ENCODE assay signal across 9 mouse cellular contexts in the genomic region with DNA sequence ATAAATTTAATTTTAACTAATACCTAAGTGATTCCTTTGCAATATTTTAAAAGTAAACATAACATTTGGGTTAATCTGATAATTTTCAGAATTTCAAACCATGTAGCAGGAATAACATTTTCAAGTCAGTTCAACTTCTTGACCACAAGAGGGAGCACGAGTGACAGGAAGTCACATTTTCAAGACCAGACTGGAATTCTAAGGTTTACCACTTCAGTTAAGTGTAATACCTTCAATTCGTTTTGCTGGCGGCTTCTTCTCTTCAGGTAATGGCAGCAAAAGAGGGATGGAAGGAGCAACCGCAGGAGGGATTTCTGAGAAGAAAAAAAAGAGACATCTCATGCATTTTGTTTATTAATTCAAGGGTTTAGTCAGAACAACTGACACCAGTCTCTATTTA.
DNase-seq lines count a peak whose midpoint lies in the region; ATAC-seq lines count a peak whose summit lies in the region.
"Had no signal": no experiment of that assay in that cellular context is flagged by ENCODE, and none has a peak within 500 bp of the region (broad histone marks: within the 10 kb centered on the region; RNA-seq: fewer than 3 reads in every experiment).

No protein-coding gene starts in this region.

- H3K36me3 ChIP-seq in kidney, embryonic 14.5 days (ENCODE audit: control insufficient read depth, insufficient read depth, low read length) = no peaks in the 10 kb centered on the region
- H3K36me3 ChIP-seq: embryonic facial prominence, embryonic 13.5 days had no signal

- H3K4me3 ChIP-seq in kidney, embryonic 14.5 days (ENCODE audit: low read length) = no peak overlapping the region
- H3K4me3 ChIP-seq: embryonic facial prominence, embryonic 13.5 days had no signal

- H3K27me3 ChIP-seq in kidney, embryonic 14.5 days (ENCODE audit: control insufficient read depth, insufficient read depth, low read length) = no peaks in the 10 kb centered on the region
- H3K27me3 ChIP-seq: embryonic facial prominence, embryonic 13.5 days had no signal

- no peaks in the 10 kb centered on the region for H3K4me1 ChIP-seq in kidney, embryonic 14.5 days (ENCODE audit: control insufficient read depth, insufficient read depth, low read length)
- H3K4me1 ChIP-seq: embryonic facial prominence, embryonic 13.5 days had no signal

- H3K27ac ChIP-seq in kidney, embryonic 14.5 days (ENCODE audit: low read depth, low read length) = no peak overlapping the region
- H3K27ac ChIP-seq: embryonic facial prominence, embryonic 13.5 days had no signal

- H3K4me2 ChIP-seq in kidney, embryonic 14.5 days (replicated peaks; ENCODE audit: low read depth, low read length) = no peak overlapping the region
- H3K4me2 ChIP-seq: embryonic facial prominence, embryonic 13.5 days had no signal

- no peak for ATAC-seq in kidney, embryonic 14.5 days (ENCODE audit: low FRiP score, low TSS enrichment)

- H3K9ac ChIP-seq in kidney, embryonic 14.5 days (ENCODE audit: low read depth, low read length) = no peak overlapping the region
- H3K9ac ChIP-seq: embryonic facial prominence, embryonic 13.5 days had no signal

- peak; percentile 27 for DNase-seq in kidney, adult 9 months
- DNase-seq in CD4-positive, CD25-positive, alpha-beta regulatory T cell, adult 2 months (ENCODE audit: low read depth, low spot score) = peak; percentile 70
- DNase-seq in ZHBTc4 (ENCODE audit: low read depth, low spot score) = peak; percentile 76
- peak; percentile 53 for DNase-seq in hindlimb bud, embryonic 11.5 days (ENCODE audit: extremely low spot score, low read depth, low spot score)
- DNase-seq in urinary bladder, postnatal 14 days (ENCODE audit: low spot score) = no peak
- no peak for DNase-seq in natural killer cell, adult 2 months (ENCODE audit: low spot score in 2 of 2)
- DNase-seq in right cerebral cortex, postnatal 4 days = no peak

- WGBS in kidney, embryonic 14.5 days = 26% methylated on average over 4 of the region's 4 CpGs

- H3K9me3 ChIP-seq in kidney, embryonic 14.5 days (ENCODE audit: control insufficient read depth, low read length) = no peaks in the 10 kb centered on the region
- H3K9me3 ChIP-seq: embryonic facial prominence, embryonic 13.5 days had no signal

Comparison
In these comparisons a context has a peak if more than half of its experiments do, and no peak if none do; other contexts are left out.
1. DNase-seq: peak in kidney, adult 9 months (single experiment), CD4-positive, CD25-positive, alpha-beta regulatory T cell, adult 2 months (single experiment), ZHBTc4 (single experiment) and hindlimb bud, embryonic 11.5 days (single experiment); none in urinary bladder, postnatal 14 days (single experiment), natural killer cell, adult 2 months (0 of 2) and right cerebral cortex, postnatal 4 days (single experiment).